Mouse (Mus musculus) heart, postnatal 36 days (tissue): ENCODE results near the gene Rgs19. TPM values are rescaled to one million over a fixed set of nuclear protein-coding genes. Genes with fewer than 3 reads are reported as not detected.

Source experiments
- DNase-seq, 2 experiments: peaks; one replicate each; pipeline ENCODE4 v3.0.0; 2021 to 2022
- intact Hi-C: fragments of 180-260 bp; cut with DNase I; formaldehyde crosslinking; loops from one replicate; pipeline ENCODE4 v1.15.1; 2025
- total RNA-seq, 2 experiments: library from RNA; stranded (reverse); gene quantifications; 2 replicates each; pipeline ENCODE4 v1.2.3; 2021

Gene Rgs19
- 1 to 10 TPM; 5.7 to 7.2 TPM for total RNA-seq

- peak; percentile 85 to 88 for DNase-seq
- intact Hi-C loops = loop anchor here (1.0 kb wide), 1 partner anchor 13 kb away; the partner anchor contains the start of gene Tcea2
Measured at GRCm38 (mm10) chr2:181693339-181694280, at the start of gene Rgs19. Gene Rgs19 (minus strand): TSS chr2:181693977.

- no peak for DNase-seq
- intact Hi-C loops = no loop called here
Measured at GRCm38 (mm10) chr2:181730051-181730450, 36.3 kb upstream of the Rgs19 start.

DNA sequence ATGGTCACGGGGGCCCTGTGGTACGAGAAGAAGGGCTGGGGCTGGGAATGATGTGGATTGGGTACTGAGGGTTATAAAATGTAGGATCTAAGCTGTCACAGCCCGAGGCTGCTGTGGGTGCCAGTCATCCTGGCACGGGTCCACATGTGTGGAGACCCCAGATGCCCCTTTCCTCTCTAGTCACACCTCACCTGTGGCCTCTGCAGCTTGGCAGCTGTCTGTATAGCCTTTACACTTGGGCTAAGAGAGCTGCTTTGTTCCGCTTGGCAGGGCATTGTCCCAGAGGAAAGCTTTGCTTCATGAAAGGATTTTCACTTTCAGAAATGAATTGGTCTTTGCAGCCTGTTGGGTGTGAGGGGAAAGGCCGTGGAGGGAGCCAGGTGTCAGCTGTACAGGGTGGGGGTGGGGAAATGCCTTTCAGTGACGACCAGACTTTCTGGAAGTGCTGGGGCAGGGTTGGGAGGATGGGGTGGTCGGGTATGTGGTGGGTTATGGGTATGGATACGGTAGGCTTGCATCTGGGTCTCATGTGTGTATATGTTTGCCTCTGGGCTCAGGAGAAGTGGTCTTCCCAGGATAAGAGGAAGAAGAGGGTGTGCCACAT lies 34.0 kb upstream of the Rgs19 start:
- DNase-seq = no peak
- intact Hi-C loops = no loop called here

DNA sequence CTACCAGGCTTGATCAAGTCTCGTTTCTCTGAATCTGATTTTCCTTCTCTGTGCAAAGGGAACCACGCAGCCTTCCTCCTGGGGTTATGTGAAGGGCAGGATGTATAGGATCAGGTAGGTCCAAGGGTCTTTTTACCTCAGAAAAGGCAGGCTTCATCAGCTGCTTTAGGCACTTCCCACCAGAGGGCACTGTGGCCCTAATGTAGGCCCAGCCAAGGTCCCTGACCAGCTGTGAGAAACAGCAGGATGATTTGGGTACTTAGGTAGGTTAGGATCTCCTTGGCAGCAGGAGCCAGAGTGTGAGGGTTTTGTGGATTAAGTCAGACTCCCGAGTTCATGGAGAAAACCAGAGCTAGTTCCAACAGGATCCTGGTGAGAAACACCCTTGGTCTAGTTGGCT lies 28.4 kb upstream of the Rgs19 start:
- peak in 1 of 2 experiments; percentile 14 for DNase-seq
- intact Hi-C loops = loop anchor here (1.0 kb wide), 1 partner anchor 145 kb away; no protein-coding TSS in a partner anchor

DNA sequence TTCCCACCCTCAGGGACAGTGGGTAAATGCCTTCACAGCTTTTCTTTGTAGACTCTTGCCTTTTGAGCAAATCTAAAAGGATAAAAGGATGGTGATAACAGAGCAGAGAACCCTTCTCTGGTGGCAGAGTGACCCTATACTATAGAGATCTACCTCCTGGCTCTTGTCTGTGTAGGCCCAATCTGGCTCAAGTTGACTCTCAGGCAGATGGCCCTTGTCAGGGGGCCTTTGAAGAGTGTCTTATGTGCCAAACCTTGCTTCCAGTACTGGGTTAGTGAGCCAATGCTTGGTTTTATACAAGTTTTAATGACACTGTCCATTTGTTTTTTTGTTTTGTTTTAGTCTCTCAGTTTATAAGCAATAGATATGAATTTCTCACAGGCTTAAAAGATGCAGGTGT lies 27.4 kb upstream of the Rgs19 start:
- intact Hi-C loops = no loop called here

DNA sequence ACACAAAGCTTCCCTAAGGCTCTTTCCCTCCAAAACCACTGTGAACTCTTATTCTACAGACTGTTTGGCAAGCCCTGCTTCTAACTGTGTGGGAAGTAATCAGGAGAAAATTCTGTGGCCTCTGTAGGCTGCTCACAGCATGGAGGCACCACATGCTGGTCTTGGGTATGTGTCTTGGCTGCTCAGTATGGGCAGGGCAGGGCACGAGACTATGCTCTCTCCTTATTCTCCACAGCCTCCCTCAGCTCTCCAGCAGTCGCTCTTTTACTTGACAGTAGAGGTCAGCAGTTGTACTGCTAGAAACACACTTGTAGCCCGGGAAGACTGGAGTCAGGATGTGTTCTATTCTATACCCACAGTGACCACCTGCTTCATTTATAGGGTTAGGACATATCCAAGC lies 26.3 kb upstream of the Rgs19 start:
- no peak for DNase-seq
- intact Hi-C loops = no loop called here

More for the DNA sequence above, 27.4 kb upstream of the Rgs19 start:
- DNase-seq = no peak

DNA sequence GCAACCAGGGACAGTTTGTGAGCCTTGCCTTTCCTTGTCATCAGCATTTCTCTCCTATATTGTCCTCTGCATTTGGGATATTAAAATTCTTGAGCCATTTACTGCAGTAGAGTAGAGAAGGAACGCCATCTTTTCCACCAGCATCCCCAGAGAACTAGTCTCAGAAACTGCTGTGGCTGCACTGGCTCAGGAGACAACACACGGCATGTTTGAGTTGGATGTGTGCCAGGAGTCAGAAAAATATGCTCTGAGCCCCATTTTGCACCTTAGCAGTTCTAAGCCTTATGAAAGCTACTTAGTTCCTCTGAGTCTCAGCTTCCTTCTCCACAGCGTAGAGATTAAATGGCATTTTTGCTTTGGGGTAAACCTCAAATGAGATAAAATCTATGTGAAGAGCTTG lies 23.2 kb upstream of the Rgs19 start:
- intact Hi-C loops = no loop called here
- DNase-seq = no peak

GRCm38 (mm10) chr2:181715382-181715781 lies 21.6 kb upstream of the Rgs19 start:
- no peak for DNase-seq
- intact Hi-C loops = no loop called here

DNA sequence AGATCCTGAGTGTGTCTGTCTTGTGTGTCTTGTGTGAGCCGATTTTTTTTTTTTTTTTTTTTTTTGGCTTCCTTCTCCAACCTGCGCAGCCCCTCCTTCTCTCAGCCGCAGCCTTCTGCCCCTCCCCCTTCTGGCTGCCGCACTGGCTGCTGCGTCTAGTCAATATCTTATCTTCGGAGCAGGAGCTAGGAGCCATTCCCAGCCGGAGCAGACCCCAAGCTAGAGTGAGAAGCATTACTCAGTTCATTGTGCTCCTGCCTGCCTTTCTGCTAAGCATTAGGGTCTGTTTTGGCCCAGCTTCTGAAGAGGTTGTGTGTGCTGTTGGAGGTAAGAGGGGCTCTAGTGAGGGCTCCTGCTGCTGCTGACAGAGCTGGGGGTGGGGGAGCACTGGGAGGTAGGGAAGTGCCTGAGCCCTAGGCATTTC lies 21.1 kb upstream of the Rgs19 start, which contains the start of gene Oprl1:
Gene Oprl1, plus strand, starts transcription at position 114 of the 424 bp plus-strand sequence.
- intact Hi-C loops = no loop called here

GRCm38 (mm10) chr2:181713749-181714148 lies 20.0 kb upstream of the Rgs19 start:
- intact Hi-C loops = no loop called here
- no peak for DNase-seq

More for the DNA sequence above, 21.1 kb upstream of the Rgs19 start, which contains the start of gene Oprl1:
- DNase-seq = no peak

DNA sequence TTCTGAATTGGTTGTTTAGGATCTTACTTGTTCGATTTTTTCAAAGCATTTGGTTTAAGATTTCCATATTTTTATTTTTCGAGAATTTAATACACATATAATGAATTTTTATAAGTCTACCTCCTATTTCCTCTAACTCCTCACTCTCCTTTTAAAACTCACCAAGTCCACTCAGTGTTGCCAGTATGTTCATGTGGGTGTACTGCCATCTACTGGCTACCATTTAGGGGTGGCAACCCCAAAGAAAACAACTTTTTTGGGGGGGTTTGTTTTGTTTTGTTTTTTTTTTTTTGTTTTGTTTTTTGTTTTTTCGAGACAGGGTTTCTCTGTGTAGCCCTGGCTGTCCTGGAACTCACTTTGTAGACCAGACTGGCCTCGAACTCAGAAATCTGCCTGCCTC lies 12.9 kb upstream of the Rgs19 start:
- no peak for DNase-seq
- intact Hi-C loops = loop anchor here (1.0 to 2.0 kb wide), 2 partner anchors 26 to 48 kb away; partner anchors contain the start of gene Tcea2

DNA sequence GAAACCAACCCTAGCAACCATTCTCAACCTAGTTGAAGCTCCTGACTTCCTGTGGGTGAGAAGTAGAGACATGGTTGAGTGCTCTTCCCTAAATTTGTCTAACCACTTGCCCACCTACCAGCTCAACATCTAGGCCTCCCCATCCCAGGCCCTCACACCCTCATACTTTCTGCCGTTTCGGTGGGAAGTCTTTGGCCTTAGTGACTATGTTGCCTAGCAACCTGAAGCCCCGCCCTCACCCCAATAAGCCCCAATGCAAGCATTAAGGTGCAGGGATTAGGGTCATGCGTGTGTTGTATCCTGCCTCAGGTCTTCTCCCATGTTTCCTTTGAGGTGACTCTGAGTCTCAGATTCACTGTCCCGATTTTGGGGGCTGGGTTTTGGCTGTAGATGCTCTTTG lies 4.5 kb upstream of the Rgs19 start, which contains the start of gene Lkaaear1:
Gene Lkaaear1, minus strand, starts transcription at position 202 of the 400 bp plus-strand sequence.
- no peak for DNase-seq
- intact Hi-C loops = no loop called here

DNA sequence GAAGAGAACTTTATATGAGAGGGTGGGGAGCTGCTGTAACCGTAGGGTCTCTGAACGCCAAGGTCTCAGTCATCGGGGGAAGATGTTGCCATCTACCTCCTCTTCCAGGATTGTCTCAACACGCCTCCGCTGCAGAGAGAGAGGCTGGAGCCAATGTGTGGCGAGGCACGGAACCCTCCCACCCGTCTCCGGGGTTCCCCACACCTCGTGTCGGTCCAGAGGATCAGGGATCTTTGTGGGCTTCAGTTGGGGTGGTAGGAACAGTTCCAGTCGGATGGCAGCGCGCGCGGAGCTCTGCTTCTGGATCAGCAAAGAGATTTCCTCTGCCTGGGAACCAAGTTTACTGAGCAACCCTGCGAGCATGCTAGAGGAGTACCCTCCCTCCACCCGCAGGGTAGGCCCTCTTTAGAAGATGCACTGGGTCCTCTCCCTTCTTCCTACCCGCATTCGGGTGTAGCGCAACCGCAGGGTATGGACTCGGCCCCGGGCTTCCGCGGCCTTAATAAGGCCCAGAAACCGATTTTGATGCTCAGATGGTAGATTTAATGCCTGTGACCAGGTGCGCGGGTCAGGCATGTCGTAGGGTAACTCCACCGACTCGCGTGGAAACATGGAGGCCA lies 3.1 kb upstream of the Rgs19 start:
- no peak for DNase-seq
- intact Hi-C loops = no loop called here

DNA sequence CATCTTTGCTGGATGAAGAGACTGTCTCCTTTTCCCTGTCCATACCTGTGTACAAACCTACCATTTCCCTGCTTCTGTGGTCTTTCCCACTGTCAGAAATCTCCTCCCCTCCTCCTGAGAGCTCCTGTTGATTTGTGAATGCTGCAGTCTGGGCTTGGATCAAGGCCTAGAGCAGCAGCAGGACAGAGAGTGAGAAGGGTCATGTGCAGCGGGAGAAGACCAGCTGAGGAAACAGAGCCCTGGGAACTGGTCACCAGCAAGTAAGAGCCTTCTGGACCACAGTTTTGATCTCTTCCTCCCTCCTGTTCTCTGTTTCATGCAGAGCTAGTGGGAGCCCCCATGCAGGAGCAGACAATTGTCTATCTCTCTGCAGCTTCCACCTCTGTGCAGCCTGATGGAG lies 2.0 kb upstream of the Rgs19 start:
- intact Hi-C loops = no loop called here
- DNase-seq = no peak

GRCm38 (mm10) chr2:181694581-181694980 lies 804 bp upstream of the Rgs19 start:
- no peak for DNase-seq
- intact Hi-C loops = no loop called here

DNA sequence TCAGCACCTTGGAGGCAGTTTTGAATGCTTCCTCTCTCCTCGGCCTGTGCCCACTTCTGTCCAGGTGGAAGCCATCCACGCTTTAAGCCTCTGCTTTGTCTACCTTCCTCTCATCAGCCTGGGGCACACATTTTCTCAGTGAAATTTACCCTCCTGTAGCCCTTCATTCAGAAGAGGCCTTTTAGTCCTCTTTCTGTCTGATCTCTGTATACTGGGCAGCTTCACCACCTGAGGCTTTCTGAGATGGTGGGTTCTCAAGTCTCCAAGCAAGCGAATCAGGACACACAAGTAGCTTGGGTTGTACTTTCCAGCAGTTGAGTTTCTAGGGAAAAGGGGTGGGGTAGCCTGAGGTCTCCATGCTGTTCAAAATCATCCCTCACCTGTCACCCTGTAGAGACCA lies 1.5 kb downstream of the Rgs19 start:
- DNase-seq = no peak
- intact Hi-C loops = no loop called here

DNA sequence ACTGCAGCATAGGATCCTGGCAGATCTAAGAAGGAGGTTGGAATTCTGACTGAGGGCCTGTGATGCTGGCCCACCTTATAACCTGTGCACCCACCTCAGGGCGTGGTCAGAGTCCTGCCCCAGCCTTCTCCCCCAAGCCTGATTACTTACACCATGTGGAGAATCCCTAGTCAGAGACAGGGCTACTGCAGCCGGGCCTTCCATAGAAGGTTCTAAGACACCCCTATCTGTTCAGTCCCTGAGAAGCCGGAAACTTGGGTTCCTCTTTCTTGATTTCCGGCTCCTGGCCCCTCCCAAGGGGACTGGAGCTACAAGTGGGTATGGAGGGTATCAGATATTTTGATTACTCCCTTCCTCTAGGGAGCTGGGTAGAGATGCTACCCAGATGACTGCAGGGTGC lies 2.2 kb downstream of the Rgs19 start:
- intact Hi-C loops = no loop called here
- DNase-seq = no peak

DNA sequence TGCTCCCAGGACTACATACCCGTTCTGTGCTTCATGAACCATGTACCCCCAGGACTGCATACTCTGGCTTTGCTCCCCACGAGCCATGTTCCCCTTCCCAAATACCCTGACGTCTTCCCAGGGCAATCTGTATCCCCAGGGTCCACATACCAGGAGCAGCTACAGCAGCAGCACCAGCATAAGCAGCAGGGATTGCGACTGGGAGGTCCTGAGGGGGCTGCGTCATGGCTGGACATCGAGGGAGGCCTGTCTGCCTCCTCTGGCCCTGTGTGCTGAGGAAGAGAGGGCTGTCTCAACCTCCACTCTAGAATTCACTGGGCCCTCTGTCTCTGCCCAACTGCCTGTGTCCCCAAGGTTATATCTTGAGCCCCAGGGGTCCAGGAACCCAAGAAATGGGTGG lies 2.7 kb downstream of the Rgs19 start:
- DNase-seq = no peak
- intact Hi-C loops = no loop called here

DNA sequence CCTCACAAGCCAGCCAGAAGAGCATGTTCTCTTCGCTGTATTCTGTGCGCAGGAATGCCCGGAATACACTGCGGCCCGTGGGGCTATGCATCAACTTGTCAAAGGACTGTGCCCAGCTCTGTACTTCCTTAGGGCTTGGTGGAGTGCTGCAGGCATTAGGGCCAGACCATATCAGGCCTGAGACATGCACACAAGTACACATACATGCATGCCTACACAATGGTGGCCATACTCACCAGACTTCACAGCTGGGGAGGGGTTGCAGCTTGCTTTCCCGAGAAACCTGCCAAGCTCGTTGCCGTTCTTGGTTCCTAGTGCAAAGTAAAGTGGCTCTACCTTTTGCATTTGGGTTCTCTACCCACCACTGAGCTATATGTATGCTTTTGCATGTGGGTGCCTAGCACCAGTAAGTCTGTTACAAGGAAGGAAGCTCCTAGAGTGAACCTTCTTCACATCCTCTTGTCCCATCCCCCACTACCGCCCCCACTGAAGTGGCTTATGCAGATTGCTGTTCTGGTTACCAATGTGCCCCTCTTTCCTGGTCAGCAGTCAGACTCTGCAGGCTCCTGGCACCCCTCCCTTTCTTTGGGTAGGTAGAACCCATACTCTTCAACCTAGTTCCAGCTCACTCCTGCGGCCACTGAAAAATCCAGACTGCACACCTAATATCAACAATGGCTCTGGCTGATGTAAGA lies 4.2 kb downstream of the Rgs19 start:
- intact Hi-C loops = no loop called here
- no peak for DNase-seq

DNA sequence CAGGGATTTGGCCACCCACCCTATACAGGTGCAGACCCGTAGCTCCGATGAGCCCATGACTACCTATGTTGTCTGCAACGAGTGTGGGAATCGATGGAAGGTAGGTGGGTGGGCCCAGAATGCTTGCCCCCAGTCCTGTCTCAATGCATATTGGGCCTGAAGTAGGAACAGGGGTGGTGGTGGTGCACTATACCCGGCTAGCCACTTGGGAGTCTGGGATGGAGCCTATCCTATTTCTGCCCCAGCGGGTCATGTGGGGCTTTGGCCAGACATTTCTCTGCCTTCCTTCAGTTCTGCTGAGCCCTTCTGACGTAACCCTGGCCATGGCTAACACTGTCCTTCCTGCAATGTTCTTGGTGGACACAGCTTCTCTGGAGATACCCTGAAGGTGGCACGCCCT lies 6.2 kb downstream of the Rgs19 start:
- no peak for DNase-seq
- intact Hi-C loops = no loop called here
